Mouse (Mus musculus): ENCODE results near the gene Ndufa5.

DNA sequence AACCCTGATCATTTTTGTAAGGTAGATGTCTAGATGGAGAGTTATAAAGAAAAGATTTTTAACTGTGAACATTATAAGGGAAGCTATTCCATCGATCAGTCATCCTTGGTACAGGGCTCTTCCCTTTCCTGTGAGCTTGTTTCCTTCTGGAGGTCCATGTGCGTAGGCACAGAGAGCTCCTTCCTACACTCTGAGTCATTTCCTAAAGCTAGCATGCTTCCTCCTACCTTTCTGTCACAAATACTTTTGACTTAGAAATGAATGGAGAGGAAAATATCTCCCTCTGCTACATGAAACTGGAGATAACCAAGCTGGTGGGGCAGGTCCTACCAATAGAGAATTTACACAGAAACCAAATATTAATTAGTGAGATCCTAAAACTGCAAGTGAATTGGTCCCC, 22.0 kb upstream of the Ndufa5 start:
- TF ChIP-seq EP300 (IDR thresholded peaks at IDR 0.05; ENCODE audit: low read depth) (no peak), CTCF (IDR thresholded peaks at IDR 0.05; ENCODE audit: low read depth) (no peak)
